Mouse (Mus musculus) heart, postnatal 14 days (tissue): ENCODE results near the gene Adtrp. TPM values are rescaled to one million over a fixed set of nuclear protein-coding genes. Genes with fewer than 3 reads are reported as not detected.

Experiments
- DNase-seq, 2 experiments: peaks; one replicate each; pipeline ENCODE4 v3.0.0; 2021 to 2022
- intact Hi-C: fragments of 180-260 bp; cut with DNase I; formaldehyde crosslinking; loops from one replicate; pipeline ENCODE4 v1.15.1; 2025
- total RNA-seq, 2 experiments: library from RNA; stranded (reverse); gene quantifications; 2 replicates each; pipeline ENCODE4 v1.2.3; 2021

Gene Adtrp
- total RNA-seq, 2 experiments from 2014 or later = 1.8 to 2.4 TPM

DNA sequence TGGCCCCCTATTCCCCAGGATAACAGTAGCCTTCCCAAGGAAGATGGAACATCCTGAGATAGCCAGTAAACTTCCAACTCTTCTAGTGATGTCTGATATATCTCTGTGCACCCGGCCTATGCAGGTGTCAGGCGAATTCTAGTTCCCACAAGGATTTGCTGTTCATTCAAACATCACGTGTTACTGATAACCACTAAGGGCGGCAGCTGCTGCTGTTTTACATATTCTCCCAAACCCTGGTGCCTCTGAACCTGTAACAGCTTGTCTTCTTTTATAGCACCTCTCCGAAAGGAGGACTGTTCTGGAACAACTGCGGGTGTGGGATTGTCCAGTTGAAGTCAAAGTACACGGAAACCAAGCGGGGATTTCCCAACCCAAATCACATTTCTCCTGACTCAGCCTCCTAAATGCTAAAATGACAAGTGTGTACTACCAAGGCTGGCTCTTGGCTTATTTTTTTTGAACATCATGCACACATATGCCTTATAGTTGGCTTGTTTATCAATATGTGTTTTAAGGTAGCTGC, 13.8 kb downstream of the Adtrp start:
- DNase-seq = no peak
- intact Hi-C loops = no loop called here

GRCm38 (mm10) chr13:41828296-41828754, 19.2 kb downstream of the Adtrp start:
- DNase-seq = no peak
- intact Hi-C loops = no loop called here

DNA sequence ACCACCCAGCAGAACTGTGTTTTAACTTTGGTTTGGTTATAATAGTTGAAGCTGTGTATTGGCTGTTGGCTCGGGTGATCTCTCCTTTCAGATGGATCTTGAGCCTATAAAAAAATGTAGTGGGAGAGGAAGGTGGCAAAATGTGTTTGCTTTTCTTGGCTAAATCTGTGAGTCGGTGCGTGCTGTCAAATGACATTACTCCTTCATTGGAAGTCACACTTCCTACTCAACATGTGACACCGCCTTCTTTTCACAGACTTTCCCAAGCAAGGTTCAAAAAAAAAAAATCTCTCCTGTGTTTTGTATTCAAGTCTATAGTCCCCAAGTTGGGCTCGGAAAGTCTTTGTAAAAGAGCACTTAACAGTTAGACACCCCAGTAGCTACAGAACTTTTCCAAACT, 19.9 kb downstream of the Adtrp start:
- no peak for DNase-seq
- intact Hi-C loops = no loop called here

DNA sequence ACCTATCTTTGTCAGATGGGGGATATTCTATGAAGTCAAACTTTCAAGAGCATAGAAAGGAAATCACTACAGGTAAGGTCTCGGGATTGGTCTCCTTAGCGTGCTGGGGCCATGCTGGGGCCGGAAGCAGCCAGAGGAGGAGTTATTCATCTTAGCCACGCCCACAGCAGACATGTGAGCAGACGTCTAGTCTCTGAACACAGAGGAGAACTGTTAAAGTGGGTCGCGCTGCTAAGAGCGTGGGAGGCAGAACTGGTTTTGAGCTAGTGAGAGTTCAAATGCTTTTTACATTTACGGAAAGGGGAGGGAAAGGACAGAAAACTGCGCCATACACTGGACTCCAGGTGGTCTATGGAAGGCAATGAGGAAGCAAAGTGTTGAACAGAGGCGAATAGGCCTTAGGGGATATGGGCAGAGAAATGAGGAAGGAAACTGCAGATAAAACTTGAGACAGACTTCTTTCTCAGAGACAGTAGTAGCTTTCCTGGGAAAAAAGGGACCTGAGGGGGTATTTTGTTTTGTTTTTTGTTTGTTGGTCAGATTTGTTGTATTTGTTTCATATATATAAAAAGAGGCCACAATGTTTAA, 22.0 kb downstream of the Adtrp start:
- intact Hi-C loops = no loop called here
- DNase-seq = no peak

GRCm38 (mm10) chr13:41823077-41823476, 24.4 kb downstream of the Adtrp start:
- intact Hi-C loops = no loop called here
- no peak for DNase-seq

DNA sequence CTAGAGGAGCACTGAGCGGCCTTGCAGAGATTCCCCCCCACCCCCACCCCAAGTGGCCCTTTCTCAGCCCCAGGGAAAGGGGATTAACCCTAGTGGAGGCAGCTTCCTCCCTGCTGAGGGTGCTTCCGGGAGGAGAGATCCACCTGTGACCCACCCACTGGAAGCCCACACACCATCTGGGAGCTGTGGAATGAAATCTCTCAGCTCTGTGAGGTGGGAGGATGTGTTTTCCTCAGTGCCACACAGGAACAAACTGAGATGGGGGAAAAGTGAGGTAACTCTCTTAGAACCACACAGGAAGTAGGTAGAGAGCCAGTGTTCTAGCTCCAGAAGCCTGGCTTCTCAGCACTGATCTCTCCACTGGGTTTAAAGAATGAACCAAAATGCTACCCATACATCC, 24.9 kb downstream of the Adtrp start:
- intact Hi-C loops = no loop called here

DNA sequence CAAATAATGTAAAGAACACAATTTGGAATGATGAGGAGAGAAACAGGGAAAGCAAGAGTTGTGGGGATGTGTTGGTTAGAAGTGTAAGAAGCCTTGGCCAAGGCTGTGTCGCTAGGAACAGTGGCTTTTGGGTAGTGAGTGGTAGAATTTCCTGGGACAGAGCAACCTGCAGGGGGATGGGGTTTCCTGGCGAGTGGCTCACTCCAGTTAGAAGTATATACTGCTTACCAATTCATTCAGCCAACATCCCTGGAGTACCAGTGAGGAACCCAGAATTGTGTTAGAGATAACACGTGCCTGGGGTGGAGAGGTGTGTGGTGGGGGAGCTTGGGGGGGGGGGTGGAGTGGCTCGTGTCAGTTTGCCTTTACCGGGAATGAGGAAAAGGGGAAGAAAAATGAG, 25.4 kb downstream of the Adtrp start:
- DNase-seq = no peak
- intact Hi-C loops = no loop called here

More for the DNA sequence above, 24.9 kb downstream of the Adtrp start:
- no peak for DNase-seq

GRCm38 (mm10) chr13:41820947-41821346, 26.5 kb downstream of the Adtrp start:
- intact Hi-C loops = no loop called here
- DNase-seq = no peak

GRCm38 (mm10) chr13:41819918-41820317, 27.6 kb downstream of the Adtrp start:
- no peak for DNase-seq
- intact Hi-C loops = no loop called here

- intact Hi-C loops = no loop called here
- no peak for DNase-seq
These were observed 28.0 kb downstream of the Adtrp start for GRCm38 (mm10) chr13:41819484-41819883.

- intact Hi-C loops = no loop called here
- DNase-seq = peak in 1 of 2 experiments; percentile 17
These were observed 29.9 kb downstream of the Adtrp start for GRCm38 (mm10) chr13:41817583-41817982.

DNA sequence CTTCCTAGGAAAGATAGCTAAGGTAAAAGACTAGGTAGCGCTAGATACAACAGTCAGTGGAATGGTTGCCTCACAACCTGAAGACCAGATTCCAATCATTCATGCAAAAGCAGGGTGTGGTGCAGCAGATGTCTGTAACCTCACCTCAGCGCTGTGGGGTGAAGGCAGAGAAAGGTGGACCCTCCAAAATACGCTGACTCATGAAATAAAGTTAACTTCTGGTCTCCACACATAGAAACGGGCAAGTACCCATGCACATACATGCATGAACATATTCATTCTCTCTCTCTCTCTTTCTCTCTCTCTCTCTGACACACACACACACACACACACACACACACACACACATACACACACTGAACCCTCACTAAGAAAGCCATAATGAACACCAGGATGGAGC, 30.8 kb downstream of the Adtrp start:
- intact Hi-C loops = no loop called here
- no peak for DNase-seq

- intact Hi-C loops = no loop called here
- no peak for DNase-seq
These were observed 36.7 kb downstream of the Adtrp start for GRCm38 (mm10) chr13:41810776-41811175.

DNA sequence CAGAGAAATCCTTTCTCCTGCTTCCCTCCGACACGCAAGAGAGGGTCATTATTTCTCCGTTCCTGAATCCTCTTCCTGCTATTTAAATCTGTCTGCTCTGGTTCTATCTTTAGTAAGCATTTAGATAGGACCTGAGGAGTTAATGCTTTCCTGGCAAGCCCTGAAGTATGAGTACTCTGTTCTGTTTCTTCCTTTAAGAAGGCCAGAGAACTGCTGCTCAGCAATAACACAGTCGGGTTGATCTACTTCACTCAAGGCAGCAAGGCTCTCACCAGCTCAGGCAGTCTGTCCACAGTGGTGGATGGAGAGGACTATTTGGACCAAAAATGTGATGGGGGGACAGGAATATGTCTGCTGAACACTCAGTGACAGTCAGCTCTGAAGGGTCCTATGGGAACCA, 39.7 kb downstream of the Adtrp start:
- no peak for DNase-seq
- intact Hi-C loops = no loop called here

GRCm38 (mm10) chr13:41807300-41807699, 40.2 kb downstream of the Adtrp start:
- intact Hi-C loops = no loop called here
- no peak for DNase-seq

- DNase-seq = no peak
- intact Hi-C loops = no loop called here
These were observed 42.2 kb downstream of the Adtrp start for GRCm38 (mm10) chr13:41805138-41805820.

- intact Hi-C loops = no loop called here
- DNase-seq = no peak
These were observed 43.7 kb downstream of the Adtrp start for GRCm38 (mm10) chr13:41803656-41804265.

DNA sequence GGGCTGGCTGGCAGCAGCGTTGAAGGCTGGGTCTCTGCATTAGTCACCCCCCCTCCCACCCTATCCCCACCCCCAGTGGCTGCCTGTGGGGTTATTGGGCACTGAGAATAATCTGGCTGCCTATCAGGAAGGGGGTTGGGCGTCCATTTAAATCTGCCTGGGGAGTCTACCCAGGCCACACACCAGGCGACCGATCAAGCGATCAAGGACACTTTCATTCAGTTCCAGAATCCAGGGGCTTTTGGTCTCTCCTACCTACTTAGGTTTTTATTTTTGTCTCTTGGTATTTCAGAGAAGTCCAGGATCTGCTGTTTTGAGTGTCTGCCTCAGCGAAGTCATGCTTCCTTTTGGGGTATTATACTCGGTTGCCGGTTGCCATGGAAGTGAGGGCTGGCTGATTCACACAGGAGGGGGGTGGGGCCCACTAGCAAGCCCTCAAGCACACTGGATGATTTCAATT, 46.3 kb downstream of the Adtrp start:
- no peak for DNase-seq
- intact Hi-C loops = no loop called here

DNA sequence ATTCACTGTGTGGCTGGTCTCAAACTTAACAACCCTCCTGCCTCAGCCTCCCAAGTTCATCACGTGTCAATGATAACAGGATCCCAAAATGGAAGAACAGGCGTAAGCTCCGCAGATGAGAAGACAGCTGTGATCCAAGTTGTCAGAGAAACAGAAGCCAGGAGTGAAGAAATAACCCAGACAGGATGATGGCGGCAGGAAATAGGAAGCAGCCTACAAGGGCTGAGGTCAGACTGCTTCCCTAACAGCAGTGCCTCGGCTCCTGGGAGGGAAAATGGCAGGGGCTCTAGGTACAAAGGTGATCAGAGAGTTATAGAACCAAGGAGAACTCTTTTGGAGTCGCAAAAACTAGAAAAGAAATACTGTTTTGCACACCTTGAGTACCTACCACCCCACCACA, 54.6 kb downstream of the Adtrp start:
- intact Hi-C loops = no loop called here
- DNase-seq = no peak

GRCm38 (mm10) chr13:41787863-41788536, 59.5 kb downstream of the Adtrp start:
- intact Hi-C loops = no loop called here

GRCm38 (mm10) chr13:41786640-41787039, 60.8 kb downstream of the Adtrp start:
- intact Hi-C loops = no loop called here
- DNase-seq = no peak

More at GRCm38 (mm10) chr13:41787863-41788536, 59.5 kb downstream of the Adtrp start:
- no peak for DNase-seq
